Mouse (Mus musculus): ENCODE measurements around the gene Sh2d6. TPM values are rescaled to one million over a fixed set of nuclear protein-coding genes. Genes with fewer than 3 reads are reported as not detected.

Gene Sh2d6
- not detected in 2 replicates for polyA plus RNA-seq (2015; fragmentation: Nextera tagmentation; extraction: Ambion mirVana)

DNA sequence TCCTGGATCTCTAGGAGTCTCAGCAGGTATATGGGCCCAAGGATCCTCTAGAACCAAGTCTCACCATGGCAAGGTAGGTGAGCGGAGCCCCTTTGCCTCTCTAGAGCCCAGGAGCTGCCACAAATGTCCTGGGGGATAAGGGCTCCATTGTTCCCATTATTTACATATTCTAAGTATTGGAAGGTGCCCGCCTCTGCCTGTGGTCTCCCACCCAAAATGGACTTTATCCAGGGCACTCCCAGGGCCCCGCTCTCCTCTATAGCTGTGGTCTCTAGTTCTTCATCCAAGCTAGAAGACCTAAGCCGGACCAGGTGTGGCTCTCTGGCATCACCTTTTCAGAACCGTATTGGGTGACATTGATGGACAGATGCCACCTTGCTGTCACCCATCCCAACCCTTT lies at the start of gene Sh2d6:
Gene Sh2d6, minus strand, starts transcription at position 101 of the 400 bp plus-strand sequence.
- WGBS: 90% methylated on average over 5 of the region's 5 CpGs
- no peak for ATAC-seq (replicated peaks; ENCODE audit: insufficient number of reproducible peaks, insufficient read depth, low FRiP score, low read depth)
- H3K27ac ChIP-seq: 0 out of 2 replicates have a peak within 1 kb of the TSS, but pooled peaks have one; percentile 50

DNA sequence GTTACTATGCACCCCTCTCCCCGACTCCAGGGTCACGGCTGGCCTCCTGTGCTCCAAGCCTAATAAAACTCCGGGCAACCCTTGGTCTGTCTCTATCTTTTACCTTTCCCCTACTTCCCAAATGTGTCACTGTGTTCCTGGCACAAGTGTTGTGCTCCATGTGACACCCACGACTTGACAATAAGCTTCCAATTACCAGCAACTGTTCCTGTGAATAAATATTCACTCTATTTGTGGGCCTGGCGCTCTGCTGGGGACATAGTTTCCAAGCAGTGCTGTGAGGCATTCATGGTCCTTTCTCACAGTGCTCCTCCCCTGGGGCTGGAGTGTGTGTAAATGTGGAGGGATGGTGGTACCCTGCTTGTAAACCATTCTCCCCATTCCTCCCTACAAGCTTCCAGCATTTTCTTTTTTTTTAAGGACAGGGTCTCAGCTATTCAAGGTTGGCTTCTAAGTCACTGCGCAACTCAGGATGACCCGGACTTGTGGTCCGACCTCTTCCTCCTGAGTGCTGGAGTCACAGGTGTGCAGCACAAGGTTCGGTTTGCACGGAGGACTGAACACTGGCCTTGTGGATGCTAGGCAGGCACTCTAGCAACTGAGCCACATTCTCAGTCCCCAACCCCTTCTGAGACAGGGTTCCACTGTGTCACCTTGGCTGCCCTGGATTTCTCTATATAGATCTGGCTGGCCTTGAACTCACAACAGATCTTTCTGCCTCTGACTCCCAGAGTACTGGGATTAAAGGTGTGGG lies 49.3 kb upstream of the Sh2d6 start:
- no peaks in the 10 kb centered on the region for H3K9me3 ChIP-seq (replicated peaks)
- H3K4me3 ChIP-seq: no peak overlapping the region
- peaks cover 2% of the 10 kb centered on the region for H3K4me1 ChIP-seq (replicated peaks)
- H3K27me3 ChIP-seq: no peaks in the 10 kb centered on the region
- no peak overlapping the region for H3K27ac ChIP-seq
- H3K4me2 ChIP-seq: no peak overlapping the region
- WGBS: 83% methylated on average over 10 of the region's 10 CpGs
- peaks cover 7% of the 10 kb centered on the region; the same call in 1 of the 2 replicates for H3K36me3 ChIP-seq
- ATAC-seq (replicated peaks; ENCODE audit: insufficient number of reproducible peaks, insufficient read depth, low FRiP score, low read depth): no peak
- H3K9ac ChIP-seq: no peak overlapping the region

More for the DNA sequence above, at the start of gene Sh2d6:
- no peaks in the 10 kb centered on the region for H3K36me3 ChIP-seq
- no peak within 1 kb of the TSS for H3K4me2 ChIP-seq
- no peaks in the 10 kb centered on the region for H3K9me3 ChIP-seq (replicated peaks)
- no peak within 1 kb of the TSS for H3K9ac ChIP-seq
- no peaks in the 10 kb centered on the region for H3K27me3 ChIP-seq
- no peak within 1 kb of the TSS for H3K4me3 ChIP-seq
- H3K4me1 ChIP-seq (replicated peaks): peaks cover 10% of the 10 kb centered on the region

DNA sequence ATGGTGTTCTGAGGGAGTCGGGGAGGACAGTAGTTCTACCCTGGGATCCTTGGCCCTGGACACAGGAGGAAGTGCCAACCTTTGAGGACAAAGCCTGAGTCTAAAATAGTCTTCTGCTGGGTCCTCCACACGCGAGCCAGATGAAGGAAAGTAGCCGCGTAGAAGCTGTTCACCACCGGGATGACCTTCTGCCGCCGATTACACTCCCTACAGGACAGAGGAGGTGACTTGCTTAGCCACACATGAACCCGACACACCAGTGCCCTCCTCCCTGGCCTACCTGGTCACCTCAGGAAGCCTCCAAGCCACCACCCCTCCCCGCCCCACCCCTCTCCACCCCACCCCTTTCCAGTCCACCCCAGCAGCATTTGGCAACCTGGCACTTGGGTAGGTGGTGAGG lies 47.2 kb upstream of the Sh2d6 start:
- Histone ChIP-seq H3K9ac (no peak overlapping the region), H3K27ac (no peak overlapping the region), H3K4me2 (no peak overlapping the region), H3K4me1 (replicated peaks) (peaks cover 4% of the 10 kb centered on the region), H3K9me3 (replicated peaks) (no peaks in the 10 kb centered on the region), H3K4me3 (no peak overlapping the region), H3K27me3 (no peaks in the 10 kb centered on the region), H3K36me3 (peaks cover 7% of the 10 kb centered on the region; the same call in 1 of the 2 replicates)
- WGBS: 87% methylated on average over 10 of the region's 10 CpGs
- no peak for ATAC-seq (replicated peaks; ENCODE audit: insufficient number of reproducible peaks, insufficient read depth, low FRiP score, low read depth)

DNA sequence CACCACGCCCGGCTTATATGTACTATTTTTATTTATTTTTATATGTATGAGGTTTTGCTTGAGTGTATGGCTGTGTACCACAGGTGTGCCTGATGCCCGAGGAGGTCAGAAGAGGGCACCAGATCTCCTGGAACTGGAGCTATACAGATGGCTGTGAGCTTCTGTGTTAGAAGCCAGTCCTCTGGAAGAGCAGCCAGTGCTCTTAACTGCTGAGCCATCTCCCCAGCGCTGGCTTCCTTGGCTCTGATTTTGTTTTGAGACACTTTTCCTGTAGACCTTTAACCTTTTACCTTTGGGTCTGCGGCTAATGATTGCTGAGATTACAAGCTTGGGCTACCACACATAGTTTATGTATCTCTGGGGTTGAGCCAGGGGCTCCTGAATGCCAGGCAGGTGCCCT lies 46.0 kb upstream of the Sh2d6 start:
- Histone ChIP-seq H3K4me3 (no peak overlapping the region), H3K27me3 (no peaks in the 10 kb centered on the region), H3K36me3 (peaks cover 7% of the 10 kb centered on the region; the same call in 1 of the 2 replicates), H3K9me3 (replicated peaks) (no peaks in the 10 kb centered on the region), H3K4me2 (no peak overlapping the region), H3K27ac (no peak overlapping the region), H3K9ac (no peak overlapping the region), H3K4me1 (replicated peaks) (peaks cover 9% of the 10 kb centered on the region)
- ATAC-seq (replicated peaks; ENCODE audit: insufficient number of reproducible peaks, insufficient read depth, low FRiP score, low read depth): no peak
- WGBS: 87% methylated on average over 5 of the region's 5 CpGs

DNA sequence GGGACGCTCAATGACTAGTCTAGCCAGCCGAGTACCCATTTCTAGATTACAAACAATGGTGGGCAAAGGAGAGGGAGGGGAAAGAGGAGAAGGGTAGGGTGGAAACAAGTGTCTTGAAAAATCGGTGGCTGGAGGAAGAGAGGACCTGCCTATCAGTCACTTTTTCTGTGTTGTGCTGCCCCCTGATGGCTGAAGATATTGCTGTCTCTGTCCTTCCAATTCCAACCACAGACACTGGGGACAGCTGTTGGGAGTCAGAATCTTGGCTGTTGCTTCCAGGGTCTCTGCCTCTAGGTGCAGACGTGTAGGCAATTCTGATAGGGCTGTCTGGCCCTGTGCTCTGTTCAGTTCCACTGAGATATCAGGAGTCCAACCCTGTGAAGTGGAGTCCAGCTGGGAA lies 44.5 kb upstream of the Sh2d6 start:
- H3K27ac ChIP-seq: no peak overlapping the region
- WGBS: 2% methylated on average over 4 of the region's 4 CpGs
- H3K4me1 ChIP-seq (replicated peaks): peaks cover 10% of the 10 kb centered on the region
- H3K36me3 ChIP-seq: peaks cover 7% of the 10 kb centered on the region; the same call in 1 of the 2 replicates
- ATAC-seq (replicated peaks; ENCODE audit: insufficient number of reproducible peaks, insufficient read depth, low FRiP score, low read depth): peak; percentile 74
- no peaks in the 10 kb centered on the region for H3K27me3 ChIP-seq
- H3K4me2 ChIP-seq: no peak overlapping the region
- H3K4me3 ChIP-seq: no peak overlapping the region
- H3K9me3 ChIP-seq (replicated peaks): no peaks in the 10 kb centered on the region
- H3K9ac ChIP-seq: peak overlapping the region; percentile 24; the same call in 1 of the 2 replicates

DNA sequence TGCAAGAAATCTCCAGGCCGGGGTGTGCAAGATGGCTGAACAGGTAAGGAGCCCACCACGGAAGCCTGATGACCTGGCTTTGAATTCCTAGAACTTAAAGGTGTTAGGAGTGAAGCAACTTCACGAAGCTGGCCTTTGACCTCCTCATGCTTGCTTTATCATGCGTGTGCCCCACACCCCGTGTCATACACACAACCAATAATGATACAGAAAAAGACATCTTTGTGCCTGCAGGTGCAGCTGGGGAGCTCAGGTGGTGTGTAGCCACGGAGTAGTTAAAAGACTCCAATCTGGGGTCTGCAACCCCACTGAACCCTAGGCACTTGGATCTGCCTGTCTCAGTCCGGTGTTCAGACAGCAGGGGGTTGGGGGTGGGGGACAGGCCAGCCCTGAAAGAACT lies 44.0 kb upstream of the Sh2d6 start:
- H3K4me2 ChIP-seq: no peak overlapping the region
- 0 out of 2 replicates have a peak overlapping the region, but pooled peaks have one; percentile 24 for H3K9ac ChIP-seq

DNA sequence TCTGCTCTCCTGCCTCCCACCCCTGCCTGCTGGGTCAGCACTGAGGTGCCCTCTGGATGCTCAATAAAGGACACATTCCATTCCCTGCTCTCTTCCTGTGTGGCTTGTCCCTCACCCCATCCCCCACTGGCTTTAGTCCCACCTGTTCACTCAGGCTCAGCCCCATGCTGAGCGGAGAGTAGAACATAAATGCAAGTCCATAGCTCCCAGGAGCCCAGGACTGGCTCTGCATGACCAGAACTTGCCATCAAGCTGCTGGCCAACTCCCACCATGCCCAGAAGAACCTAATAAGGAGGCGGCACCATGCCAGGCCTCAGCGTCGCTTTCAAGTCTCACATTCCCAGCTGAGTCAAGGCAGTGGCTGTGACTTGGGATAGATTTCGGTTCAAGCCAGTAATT lies 41.4 kb upstream of the Sh2d6 start:
- H3K4me3 ChIP-seq: no peak overlapping the region
- no peak overlapping the region for H3K27ac ChIP-seq
- no peak overlapping the region for H3K4me2 ChIP-seq
- no peaks in the 10 kb centered on the region for H3K27me3 ChIP-seq
- H3K36me3 ChIP-seq: peaks cover under 1% of the 10 kb centered on the region; the same call in 1 of the 2 replicates
- no peak overlapping the region for H3K9ac ChIP-seq
- no peaks in the 10 kb centered on the region for H3K9me3 ChIP-seq (replicated peaks)
- WGBS: 81% methylated on average over 5 of the region's 5 CpGs
- ATAC-seq (replicated peaks; ENCODE audit: insufficient number of reproducible peaks, insufficient read depth, low FRiP score, low read depth): no peak
- H3K4me1 ChIP-seq (replicated peaks): peaks cover 10% of the 10 kb centered on the region

More for the DNA sequence above, 44.0 kb upstream of the Sh2d6 start:
- Histone ChIP-seq H3K9me3 (replicated peaks) (no peaks in the 10 kb centered on the region), H3K4me3 (no peak overlapping the region), H3K27me3 (no peaks in the 10 kb centered on the region), H3K4me1 (replicated peaks) (peaks cover 10% of the 10 kb centered on the region), H3K27ac (no peak overlapping the region), H3K36me3 (peaks cover 7% of the 10 kb centered on the region; the same call in 1 of the 2 replicates)
- 78% methylated on average over 7 of the region's 7 CpGs for WGBS
- ATAC-seq (replicated peaks; ENCODE audit: insufficient number of reproducible peaks, insufficient read depth, low FRiP score, low read depth): no peak; the same call in 1 of the 2 replicates

DNA sequence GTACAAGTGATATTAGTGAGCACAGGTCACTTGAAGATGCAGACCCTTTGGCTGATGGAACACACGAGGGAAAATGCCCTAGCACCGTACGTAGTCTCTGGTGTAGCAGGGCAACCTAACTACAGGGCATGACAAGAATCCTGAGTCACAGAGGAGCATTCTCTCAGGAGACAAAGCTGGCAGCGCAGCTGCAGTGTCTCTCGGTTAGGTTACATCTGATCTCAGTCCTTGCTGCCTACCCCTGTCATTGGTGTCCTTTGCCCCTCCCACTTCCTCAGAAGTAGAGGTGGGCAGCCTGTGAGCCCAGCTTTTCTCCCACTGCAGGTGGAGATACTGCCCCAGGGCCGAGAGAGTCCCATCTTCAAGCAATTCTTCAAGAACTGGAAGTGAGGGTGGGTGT lies 41.0 kb upstream of the Sh2d6 start:
- ATAC-seq (replicated peaks; ENCODE audit: insufficient number of reproducible peaks, insufficient read depth, low FRiP score, low read depth): no peak
- Histone ChIP-seq H3K4me3 (no peak overlapping the region), H3K9ac (no peak overlapping the region)

DNA sequence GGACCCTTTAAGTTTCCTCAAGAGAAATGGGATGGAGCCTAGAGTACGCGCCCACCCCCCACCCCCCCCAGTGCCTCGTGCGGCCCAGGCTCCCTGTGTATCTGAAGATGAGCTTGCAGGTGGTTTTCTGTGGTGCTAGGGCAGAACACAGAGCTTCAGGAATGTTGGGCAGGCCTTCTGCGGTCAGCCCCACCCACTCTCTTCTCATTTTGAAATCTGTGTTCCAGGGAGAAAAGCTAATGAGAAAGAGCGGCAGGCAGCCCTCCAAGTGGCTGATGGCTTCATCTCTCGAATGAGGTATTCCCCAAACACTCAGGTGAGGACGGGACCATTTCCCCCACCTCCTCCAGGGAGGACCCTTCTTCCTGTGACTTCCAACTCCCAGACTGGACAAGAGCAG lies 39.3 kb upstream of the Sh2d6 start:
- H3K27ac ChIP-seq: no peak overlapping the region
- no peak for ATAC-seq (replicated peaks; ENCODE audit: insufficient number of reproducible peaks, insufficient read depth, low FRiP score, low read depth)
- WGBS: 73% methylated on average over 8 of the region's 8 CpGs
- peaks cover 8% of the 10 kb centered on the region for H3K4me1 ChIP-seq (replicated peaks)
- H3K9ac ChIP-seq: no peak overlapping the region
- no peaks in the 10 kb centered on the region for H3K9me3 ChIP-seq (replicated peaks)
- H3K36me3 ChIP-seq: no peaks in the 10 kb centered on the region
- H3K4me2 ChIP-seq: no peak overlapping the region
- H3K27me3 ChIP-seq: no peaks in the 10 kb centered on the region
- H3K4me3 ChIP-seq: no peak overlapping the region

More for the DNA sequence above, 41.0 kb upstream of the Sh2d6 start:
- Histone ChIP-seq H3K4me1 (replicated peaks) (peaks cover 10% of the 10 kb centered on the region), H3K27ac (no peak overlapping the region), H3K27me3 (no peaks in the 10 kb centered on the region), H3K9me3 (replicated peaks) (no peaks in the 10 kb centered on the region), H3K4me2 (no peak overlapping the region), H3K36me3 (no peaks in the 10 kb centered on the region)
- 64% methylated on average over 6 of the region's 6 CpGs for WGBS

DNA sequence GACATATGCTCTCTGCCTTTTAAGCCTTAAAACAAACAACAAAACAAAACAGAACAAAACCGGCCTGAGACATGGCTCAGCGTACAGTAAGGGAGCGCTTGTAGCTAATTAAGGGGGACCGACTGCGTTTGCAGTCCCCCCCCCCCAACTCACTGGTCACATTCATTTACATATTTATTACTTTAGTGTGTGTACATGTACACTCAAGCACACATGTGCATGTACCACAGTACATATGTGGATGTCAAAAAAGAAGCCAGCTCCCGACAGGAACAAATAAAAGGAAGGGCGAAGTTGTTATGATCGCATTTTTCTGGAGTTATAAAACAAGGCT lies 31.5 kb upstream of the Sh2d6 start:
- Histone ChIP-seq H3K4me3 (peak overlapping the region; percentile 52), H3K27ac (peak overlapping the region; percentile 84), H3K4me1 (replicated peaks) (peaks cover 19% of the 10 kb centered on the region), H3K9ac (peak overlapping the region; percentile 52), H3K36me3 (no peaks in the 10 kb centered on the region), H3K4me2 (peak overlapping the region; percentile 69), H3K27me3 (no peaks in the 10 kb centered on the region), H3K9me3 (replicated peaks) (no peaks in the 10 kb centered on the region)
- ATAC-seq (replicated peaks; ENCODE audit: insufficient number of reproducible peaks, insufficient read depth, low FRiP score, low read depth): no peak
- WGBS: 18% methylated on average over 8 of the region's 8 CpGs

DNA sequence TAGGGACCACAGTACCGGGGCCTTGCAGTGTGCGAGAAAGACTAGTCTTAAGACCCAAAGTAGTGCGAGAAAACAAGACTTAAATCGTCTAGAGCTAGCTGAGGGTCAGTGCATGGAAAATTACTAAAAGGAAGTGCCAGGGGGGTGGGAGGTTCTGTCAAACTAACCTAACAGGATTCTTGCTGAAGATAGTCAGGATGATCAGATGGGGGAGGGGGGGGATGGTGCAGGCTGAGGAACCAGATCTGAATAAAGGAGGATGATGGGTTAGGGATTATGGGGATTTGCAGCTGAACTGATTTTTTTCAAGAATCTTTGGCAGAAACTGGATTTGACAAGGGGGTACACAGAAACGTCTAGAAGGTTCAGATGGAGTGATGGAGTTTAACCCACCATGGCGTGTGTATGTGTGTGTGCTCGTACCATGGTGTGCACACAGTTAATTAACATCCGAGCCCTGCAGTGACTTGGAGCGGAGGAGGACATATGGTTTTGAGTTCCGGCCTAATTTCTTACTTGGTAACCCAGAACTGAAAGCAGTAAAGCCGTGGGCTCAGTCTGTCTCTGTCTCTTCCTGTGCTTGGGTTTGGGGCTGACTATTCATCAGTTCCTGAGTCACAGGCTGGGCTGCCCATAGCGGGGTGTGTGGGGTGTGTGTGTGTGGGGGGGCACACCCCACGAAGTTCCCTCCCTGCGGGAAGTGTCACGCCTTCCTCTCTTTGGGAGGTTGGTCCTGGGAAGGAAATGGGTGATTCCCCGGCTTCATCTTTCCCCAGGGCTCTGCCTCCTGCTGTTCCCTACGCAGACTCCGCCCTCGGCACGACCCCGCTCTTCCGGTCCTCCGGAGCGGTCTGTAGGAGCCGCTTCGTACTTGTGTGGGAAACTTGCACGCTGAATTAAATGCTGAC lies 30.9 kb upstream of the Sh2d6 start:
- H3K4me1 ChIP-seq (replicated peaks): peaks cover 19% of the 10 kb centered on the region
- WGBS: 16% methylated on average over 27 of the region's 27 CpGs
- peak; percentile 84 for ATAC-seq (replicated peaks; ENCODE audit: insufficient number of reproducible peaks, insufficient read depth, low FRiP score, low read depth)
- H3K4me3 ChIP-seq: peak overlapping the region; percentile 52
- peak overlapping the region; percentile 69 for H3K4me2 ChIP-seq
- no peaks in the 10 kb centered on the region for H3K27me3 ChIP-seq
- no peaks in the 10 kb centered on the region for H3K36me3 ChIP-seq
- H3K27ac ChIP-seq: peak overlapping the region; percentile 84
- no peaks in the 10 kb centered on the region for H3K9me3 ChIP-seq (replicated peaks)
- H3K9ac ChIP-seq: peak overlapping the region; percentile 52

All from heart, embryonic 15.5 days (tissue).